Mouse (Mus musculus): ENCODE results near the gene Purb. TPM values are rescaled to one million over a fixed set of nuclear protein-coding genes. Genes with fewer than 3 reads are reported as not detected.

Purb gene
- polyA plus RNA-seq, 1 experiment from 2014 or later: 29.2 TPM

- DNase-seq (ENCODE audit: low spot score) (no peak), ATAC-seq (ENCODE audit: low read depth) (no peak; the same call in 1 of the 2 replicates)
- Histone ChIP-seq H3K4me3 (ENCODE audit: low read depth, low read length) (no peak overlapping the region), H3K36me3 (ENCODE audit: control insufficient read depth, insufficient read depth, low read length) (no peaks in the 10 kb centered on the region), H3K4me1 (ENCODE audit: control insufficient read depth, insufficient read depth, low read length) (no peaks in the 10 kb centered on the region), H3K27ac (replicated peaks; ENCODE audit: low read depth, low read length) (no peak overlapping the region), H3K9me3 (ENCODE audit: control insufficient read depth, low read length) (no peaks in the 10 kb centered on the region), H3K9ac (ENCODE audit: low read depth, low read length) (no peak overlapping the region), H3K4me2 (ENCODE audit: low read depth, low read length) (no peak overlapping the region), H3K27me3 (replicated peaks; ENCODE audit: control insufficient read depth, insufficient read depth, low read length) (no peaks in the 10 kb centered on the region)
- 86% methylated on average over 7 of the region's 7 CpGs for WGBS
Measured at GRCm38 (mm10) chr11:6489257-6489656, 13.5 kb upstream of the Purb start.

- no peak overlapping the region for H3K27ac ChIP-seq (replicated peaks; ENCODE audit: low read depth, low read length)
- no peaks in the 10 kb centered on the region for H3K9me3 ChIP-seq (ENCODE audit: control insufficient read depth, low read length)
- ATAC-seq (ENCODE audit: low read depth): no peak
- no peak overlapping the region for H3K4me2 ChIP-seq (ENCODE audit: low read depth, low read length)
- WGBS: 95% methylated on average over 5 of the region's 5 CpGs
- H3K36me3 ChIP-seq (ENCODE audit: control insufficient read depth, insufficient read depth, low read length): no peaks in the 10 kb centered on the region
- H3K9ac ChIP-seq (ENCODE audit: low read depth, low read length): no peak overlapping the region
- H3K4me1 ChIP-seq (ENCODE audit: control insufficient read depth, insufficient read depth, low read length): no peaks in the 10 kb centered on the region
- no peak overlapping the region for H3K4me3 ChIP-seq (ENCODE audit: low read depth, low read length)
- H3K27me3 ChIP-seq (replicated peaks; ENCODE audit: control insufficient read depth, insufficient read depth, low read length): no peaks in the 10 kb centered on the region
- DNase-seq (ENCODE audit: low spot score): no peak
Measured at GRCm38 (mm10) chr11:6488041-6488684, 12.4 kb upstream of the Purb start.

- Histone ChIP-seq H3K9ac (ENCODE audit: low read depth, low read length) (no peak overlapping the region), H3K9me3 (ENCODE audit: control insufficient read depth, low read length) (no peaks in the 10 kb centered on the region), H3K27ac (replicated peaks; ENCODE audit: low read depth, low read length) (no peak overlapping the region), H3K36me3 (ENCODE audit: control insufficient read depth, insufficient read depth, low read length) (no peaks in the 10 kb centered on the region), H3K27me3 (replicated peaks; ENCODE audit: control insufficient read depth, insufficient read depth, low read length) (no peaks in the 10 kb centered on the region), H3K4me2 (ENCODE audit: low read depth, low read length) (no peak overlapping the region), H3K4me3 (ENCODE audit: low read depth, low read length) (no peak overlapping the region), H3K4me1 (ENCODE audit: control insufficient read depth, insufficient read depth, low read length) (no peaks in the 10 kb centered on the region)
- no peak for DNase-seq (ENCODE audit: low spot score)
- ATAC-seq (ENCODE audit: low read depth): no peak
- WGBS: 40% methylated on average over 7 of the region's 7 CpGs
Measured at GRCm38 (mm10) chr11:6487496-6487895, 11.8 kb upstream of the Purb start.

GRCm38 (mm10) chr11:6486916-6487315 lies 11.2 kb upstream of the Purb start:
- Histone ChIP-seq H3K27ac (replicated peaks; ENCODE audit: low read depth, low read length) (no peak overlapping the region), H3K9ac (ENCODE audit: low read depth, low read length) (no peak overlapping the region), H3K4me3 (ENCODE audit: low read depth, low read length) (no peak overlapping the region), H3K27me3 (replicated peaks; ENCODE audit: control insufficient read depth, insufficient read depth, low read length) (no peaks in the 10 kb centered on the region), H3K36me3 (ENCODE audit: control insufficient read depth, insufficient read depth, low read length) (no peaks in the 10 kb centered on the region), H3K4me1 (ENCODE audit: control insufficient read depth, insufficient read depth, low read length) (no peaks in the 10 kb centered on the region), H3K9me3 (ENCODE audit: control insufficient read depth, low read length) (no peaks in the 10 kb centered on the region), H3K4me2 (ENCODE audit: low read depth, low read length) (no peak overlapping the region)
- no peak for DNase-seq (ENCODE audit: low spot score)
- ATAC-seq (ENCODE audit: low read depth): no peak
- WGBS: 66% methylated on average over 6 of the region's 6 CpGs

- Histone ChIP-seq H3K4me2 (ENCODE audit: low read depth, low read length) (no peak overlapping the region), H3K9ac (ENCODE audit: low read depth, low read length) (no peak overlapping the region), H3K4me1 (ENCODE audit: control insufficient read depth, insufficient read depth, low read length) (no peaks in the 10 kb centered on the region), H3K9me3 (ENCODE audit: control insufficient read depth, low read length) (no peaks in the 10 kb centered on the region), H3K27ac (replicated peaks; ENCODE audit: low read depth, low read length) (no peak overlapping the region), H3K27me3 (replicated peaks; ENCODE audit: control insufficient read depth, insufficient read depth, low read length) (no peaks in the 10 kb centered on the region), H3K4me3 (ENCODE audit: low read depth, low read length) (no peak overlapping the region), H3K36me3 (ENCODE audit: control insufficient read depth, insufficient read depth, low read length) (no peaks in the 10 kb centered on the region)
- DNase-seq (ENCODE audit: low spot score) (no peak), ATAC-seq (ENCODE audit: low read depth) (no peak)
- 56% methylated on average over 3 of the region's 3 CpGs for WGBS
Measured at GRCm38 (mm10) chr11:6484244-6484959, 8.7 kb upstream of the Purb start.

GRCm38 (mm10) chr11:6483103-6483502 lies 7.4 kb upstream of the Purb start:
- Histone ChIP-seq H3K4me3 (ENCODE audit: low read depth, low read length) (no peak overlapping the region), H3K9me3 (ENCODE audit: control insufficient read depth, low read length) (no peaks in the 10 kb centered on the region), H3K27me3 (replicated peaks; ENCODE audit: control insufficient read depth, insufficient read depth, low read length) (no peaks in the 10 kb centered on the region), H3K27ac (replicated peaks; ENCODE audit: low read depth, low read length) (no peak overlapping the region), H3K4me1 (ENCODE audit: control insufficient read depth, insufficient read depth, low read length) (no peaks in the 10 kb centered on the region), H3K9ac (ENCODE audit: low read depth, low read length) (no peak overlapping the region), H3K4me2 (ENCODE audit: low read depth, low read length) (no peak overlapping the region), H3K36me3 (ENCODE audit: control insufficient read depth, insufficient read depth, low read length) (no peaks in the 10 kb centered on the region)
- DNase-seq (ENCODE audit: low spot score) (no peak), ATAC-seq (ENCODE audit: low read depth) (no peak)
- 77% methylated on average over 2 of the region's 2 CpGs for WGBS

- ATAC-seq (ENCODE audit: low read depth) (peak; percentile 82), DNase-seq (ENCODE audit: low spot score) (peak; percentile 86)
- Histone ChIP-seq H3K9me3 (ENCODE audit: control insufficient read depth, low read length) (no peaks in the 10 kb centered on the region), H3K4me1 (ENCODE audit: control insufficient read depth, insufficient read depth, low read length) (no peaks in the 10 kb centered on the region), H3K27me3 (replicated peaks; ENCODE audit: control insufficient read depth, insufficient read depth, low read length) (no peaks in the 10 kb centered on the region), H3K4me3 (ENCODE audit: low read depth, low read length) (no peak overlapping the region), H3K4me2 (ENCODE audit: low read depth, low read length) (no peak overlapping the region), H3K36me3 (ENCODE audit: control insufficient read depth, insufficient read depth, low read length) (no peaks in the 10 kb centered on the region), H3K9ac (ENCODE audit: low read depth, low read length) (no peak overlapping the region), H3K27ac (replicated peaks; ENCODE audit: low read depth, low read length) (no peak overlapping the region)
- 74% methylated on average over 6 of the region's 6 CpGs for WGBS
Measured at GRCm38 (mm10) chr11:6481669-6482185, 6.0 kb upstream of the Purb start.

- Histone ChIP-seq H3K9me3 (ENCODE audit: control insufficient read depth, low read length) (no peaks in the 10 kb centered on the region), H3K9ac (ENCODE audit: low read depth, low read length) (0 out of 2 replicates have a peak overlapping the region, but pooled peaks have one; percentile 6), H3K4me1 (ENCODE audit: control insufficient read depth, insufficient read depth, low read length) (no peaks in the 10 kb centered on the region), H3K4me3 (ENCODE audit: low read depth, low read length) (no peak overlapping the region), H3K36me3 (ENCODE audit: control insufficient read depth, insufficient read depth, low read length) (no peaks in the 10 kb centered on the region), H3K4me2 (ENCODE audit: low read depth, low read length) (no peak overlapping the region), H3K27ac (replicated peaks; ENCODE audit: low read depth, low read length) (0 out of 2 replicates have a peak overlapping the region, but pooled peaks have one; percentile 21), H3K27me3 (replicated peaks; ENCODE audit: control insufficient read depth, insufficient read depth, low read length) (no peaks in the 10 kb centered on the region)
- WGBS: 78% methylated on average over 13 of the region's 13 CpGs
- DNase-seq (ENCODE audit: low spot score) (peak; percentile 75), ATAC-seq (ENCODE audit: low read depth) (peak; percentile 19; the same call in 1 of the 2 replicates)
Measured at GRCm38 (mm10) chr11:6480681-6481405, 5.1 kb upstream of the Purb start.
